Mouse (Mus musculus) limb, embryonic 11.5 days (tissue): ENCODE results near the gene Elp5. TPM values are rescaled to one million over a fixed set of nuclear protein-coding genes. Genes with fewer than 3 reads are reported as not detected.

Experiments
- ATAC-seq: fragments of 200-750 bp; cut with Nextera tagmentation; 2 replicates; pipeline ENCODE4 v1.8.0; 2017; ENCODE audit warnings: low read depth; ENCODE audit not compliant: insufficient number of reproducible peaks, low FRiP score, low TSS enrichment
- DNase-seq: peaks from one replicate; pipeline ENCODE4 v3.0.0-alpha.2; 2015; ENCODE audit warnings: low spot score
- H3K27ac ChIP-seq: fragments of 300-500 bp; sonication (generic); replicated peaks from 2 replicates; pipeline ENCODE4 v1.5.1; 2014; ENCODE audit warnings: low read depth, mild to moderate bottlenecking, low read length
- H3K27me3 ChIP-seq: fragments of 300-500 bp; sonication (generic); 2 replicates; pipeline ENCODE4 v1.6.1; 2014; ENCODE audit warnings: mild to moderate bottlenecking, low read length, mixed read lengths; ENCODE audit not compliant: control insufficient read depth, insufficient read depth
- H3K36me3 ChIP-seq: fragments of 300-500 bp; sonication (generic); 2 replicates; pipeline ENCODE4 v1.6.1; 2014; ENCODE audit warnings: mild to moderate bottlenecking, low read length, moderate library complexity, mixed read lengths; ENCODE audit not compliant: control insufficient read depth, insufficient read depth
- H3K4me1 ChIP-seq: fragments of 300-500 bp; sonication (generic); 2 replicates; pipeline ENCODE4 v1.6.1; 2014; ENCODE audit warnings: low read length, mixed read lengths; ENCODE audit not compliant: control insufficient read depth, insufficient read depth
- H3K4me2 ChIP-seq: fragments of 300-500 bp; sonication (generic); 2 replicates; pipeline ENCODE4 v1.6.1; 2014; ENCODE audit warnings: low read depth, mild to moderate bottlenecking, moderate library complexity; ENCODE audit not compliant: severe bottlenecking
- H3K4me3 ChIP-seq: fragments of 300-500 bp; sonication (generic); 2 replicates; pipeline ENCODE4 v1.5.1; 2014; ENCODE audit warnings: low read depth, low read length
- H3K9ac ChIP-seq: fragments of 300-500 bp; sonication (generic); 2 replicates; pipeline ENCODE4 v1.6.1; 2014; ENCODE audit warnings: mild to moderate bottlenecking, low read length
- H3K9me3 ChIP-seq: fragments of 300-500 bp; sonication (generic); 2 replicates; pipeline ENCODE4 v1.6.1; 2016; ENCODE audit warnings: low read length; ENCODE audit not compliant: control insufficient read depth
- WGBS: fragments of 180-500 bp; shearing (Covaris S2); extraction: QIAGEN DNeasy Blood & Tissue Kit; methylation state at CpG from one replicate; pipeline ENCODE4 v1.1.7; 2014; 5-methylcytosine and 5-hydroxymethylcytosine counted together
- polyA plus RNA-seq: library from polyadenylated mRNA; unstranded; fragments of >200 nt; fragmentation: Nextera tagmentation; extraction: Ambion mirVana; gene quantifications from 2 replicates; pipeline ENCODE4 v1.2.1, GENCODE M21; 2014

Gene Elp5
- polyA plus RNA-seq, 1 experiment from 2014 or later, result 148 TPM

DNA sequence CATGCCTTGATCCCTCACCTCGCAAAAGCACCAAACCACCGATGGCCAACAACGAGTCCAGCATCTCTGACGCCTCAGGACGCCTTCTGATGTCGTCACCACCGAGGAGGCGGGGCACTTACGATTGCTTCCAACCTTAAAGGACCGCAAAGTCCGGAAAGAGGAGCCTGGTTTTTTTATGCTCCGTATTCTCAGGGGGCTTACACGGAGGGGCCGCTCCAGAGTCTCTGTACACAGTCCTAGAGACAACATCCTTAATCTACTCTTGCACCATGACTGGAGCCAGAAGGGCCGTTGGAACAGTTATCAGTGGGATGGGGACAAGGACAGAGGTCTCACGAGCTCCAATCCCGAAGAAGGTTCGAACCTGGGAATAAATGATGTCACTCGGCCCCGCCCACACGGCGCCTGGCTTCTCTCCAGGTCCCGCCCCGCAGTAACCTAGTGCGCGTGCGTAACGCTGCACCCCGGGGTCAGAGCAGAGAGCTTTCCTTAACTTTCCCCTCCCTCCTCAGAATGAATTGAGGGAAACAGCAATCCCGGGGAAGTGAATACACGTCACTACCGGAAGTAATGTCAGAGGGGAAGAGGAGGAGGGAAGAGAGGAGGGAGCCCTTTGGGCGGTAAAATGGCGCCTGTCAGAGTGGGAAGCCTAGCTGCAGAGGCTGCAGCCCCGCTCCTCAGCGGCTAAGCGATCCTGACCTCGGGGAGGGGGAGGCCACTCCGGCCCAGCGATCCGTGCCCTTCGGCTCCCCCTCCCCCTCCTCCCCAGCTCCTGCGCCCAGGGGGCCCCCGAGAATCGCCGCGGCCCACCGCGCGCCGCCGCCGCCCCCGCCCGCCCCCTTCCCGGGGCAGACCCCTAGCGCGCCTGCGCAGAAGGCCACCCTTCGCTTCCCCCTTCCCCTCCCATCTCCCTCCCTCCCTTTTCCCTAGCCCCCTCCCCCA lies 1.8 kb downstream of the Elp5 start:
- Histone ChIP-seq H3K4me3 (peak overlapping the region; percentile 99), H3K4me2 (peak overlapping the region; percentile 87), H3K27me3 (no peaks in the 10 kb centered on the region), H3K4me1 (peaks cover 13% of the 10 kb centered on the region; the same call in 1 of the 2 replicates), H3K36me3 (peaks cover 10% of the 10 kb centered on the region), H3K27ac (peak overlapping the region; percentile 98), H3K9ac (peak overlapping the region; percentile 96), H3K9me3 (no peaks in the 10 kb centered on the region)
- ATAC-seq (peak; percentile 95), DNase-seq (peak; percentile 99)
- under 1% methylated on average over 44 of the region's 60 CpGs for WGBS

DNA sequence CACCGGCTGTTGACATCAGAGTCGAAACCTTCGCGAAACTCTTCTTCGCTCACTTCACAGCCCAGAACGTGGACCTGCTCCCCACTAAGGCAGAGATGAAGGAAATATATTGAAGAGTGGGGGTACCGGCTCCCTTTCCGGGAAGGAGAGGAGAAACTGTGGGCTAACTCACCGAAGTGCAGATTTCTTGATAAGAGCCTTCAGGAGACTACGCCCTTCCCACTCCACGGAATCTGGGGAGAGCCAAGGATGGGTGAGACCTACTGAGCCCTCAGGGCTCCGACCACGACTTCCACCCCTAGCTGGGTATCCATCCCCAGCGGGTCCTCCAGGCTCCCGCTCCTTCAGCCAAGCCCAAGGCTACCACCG lies 2.5 kb downstream of the Elp5 start:
- Histone ChIP-seq H3K27me3 (no peaks in the 10 kb centered on the region), H3K9me3 (no peaks in the 10 kb centered on the region), H3K4me2 (peak overlapping the region; percentile 87), H3K36me3 (peaks cover 8% of the 10 kb centered on the region), H3K27ac (peak overlapping the region; percentile 98), H3K4me3 (peak overlapping the region; percentile 99), H3K9ac (peak overlapping the region; percentile 60), H3K4me1 (peaks cover 13% of the 10 kb centered on the region; the same call in 1 of the 2 replicates)
- DNase-seq, result no peak
- no peak for ATAC-seq
- 3% methylated on average over 16 of the region's 16 CpGs for WGBS

DNA sequence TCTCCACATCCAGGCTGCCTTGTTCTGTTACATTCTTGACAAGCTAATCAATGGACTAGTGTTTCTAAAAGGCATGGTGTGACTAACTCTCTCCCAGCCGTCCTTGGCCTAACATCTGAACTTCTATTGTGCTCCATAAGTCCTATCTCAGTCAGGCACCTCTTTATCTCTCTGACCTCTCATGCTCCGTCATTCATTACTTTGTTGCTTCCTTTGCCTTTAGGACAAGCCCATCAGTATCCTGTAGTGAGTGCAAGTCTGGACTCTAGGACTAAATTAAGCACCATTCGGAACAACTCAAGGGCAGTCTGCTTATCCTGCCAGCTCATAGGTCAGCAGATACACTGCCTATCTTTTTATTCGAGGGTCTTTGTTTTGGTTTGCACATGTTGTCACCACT lies 6.0 kb downstream of the Elp5 start:
- Histone ChIP-seq H3K27me3 (no peaks in the 10 kb centered on the region), H3K4me1 (no peaks in the 10 kb centered on the region)

DNA sequence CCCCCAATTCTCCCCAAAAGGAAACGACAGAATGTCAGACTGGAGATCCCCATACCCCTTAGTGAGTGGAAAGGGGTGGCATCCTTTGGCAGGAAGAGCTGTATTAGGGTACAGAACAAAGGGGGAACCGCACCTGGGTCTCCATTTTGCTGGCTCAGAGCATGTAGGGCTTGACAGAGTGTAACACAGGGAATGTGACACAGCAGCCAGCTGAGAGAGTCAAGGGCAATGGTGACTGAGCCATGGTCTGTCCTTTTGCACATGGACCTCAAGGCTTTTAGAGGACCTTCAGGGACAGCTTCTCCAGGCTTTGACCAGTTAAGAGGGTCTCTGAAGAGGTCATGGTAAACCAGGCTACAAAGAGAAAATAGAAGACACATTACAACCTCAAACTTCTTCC lies 7.4 kb downstream of the Elp5 start:
- no peaks in the 10 kb centered on the region for H3K4me1 ChIP-seq
- H3K9ac ChIP-seq, result no peak overlapping the region
- no peak overlapping the region for H3K27ac ChIP-seq
- no peaks in the 10 kb centered on the region for H3K9me3 ChIP-seq
- H3K36me3 ChIP-seq, result peaks cover 9% of the 10 kb centered on the region; the same call in 1 of the 2 replicates
- H3K27me3 ChIP-seq, result no peaks in the 10 kb centered on the region
- ATAC-seq, result no peak
- WGBS, result 95% methylated on average over 2 of the region's 2 CpGs
- H3K4me2 ChIP-seq, result no peak overlapping the region
- no peak for DNase-seq
- no peak overlapping the region for H3K4me3 ChIP-seq

More for the DNA sequence above, 6.0 kb downstream of the Elp5 start:
- no peak overlapping the region for H3K4me3 ChIP-seq
- H3K4me2 ChIP-seq, result no peak overlapping the region
- H3K9ac ChIP-seq, result no peak overlapping the region
- peaks cover 7% of the 10 kb centered on the region; the same call in 1 of the 2 replicates for H3K36me3 ChIP-seq
- no peaks in the 10 kb centered on the region for H3K9me3 ChIP-seq
- no peak overlapping the region for H3K27ac ChIP-seq
- 90% methylated on average over 4 of the region's 4 CpGs for WGBS
- ATAC-seq (no peak), DNase-seq (no peak)

DNA sequence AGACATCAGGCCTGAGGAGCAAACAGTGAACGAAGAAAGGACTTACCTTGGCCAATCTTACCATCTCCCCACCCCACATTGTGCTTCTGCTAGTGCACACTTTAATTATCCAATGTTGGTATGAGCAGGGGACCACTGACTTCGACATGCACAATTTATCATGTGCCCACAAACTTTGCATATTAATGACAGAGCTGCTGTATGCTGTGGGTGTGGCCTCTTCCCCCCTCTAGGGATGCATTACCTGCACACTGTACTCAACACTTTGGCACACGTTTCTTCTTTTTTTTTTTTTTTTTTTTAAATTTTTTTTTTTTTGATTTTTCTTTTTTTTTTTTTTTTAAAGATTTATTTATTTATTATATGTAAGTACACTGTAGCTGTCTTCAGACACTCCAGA lies 11.5 kb downstream of the Elp5 start:
- DNase-seq (no peak), ATAC-seq (no peak)
- Histone ChIP-seq H3K27ac (no peak overlapping the region), H3K4me2 (no peak overlapping the region), H3K9me3 (no peaks in the 10 kb centered on the region), H3K4me3 (no peak overlapping the region), H3K9ac (no peak overlapping the region), H3K4me1 (no peaks in the 10 kb centered on the region; the same call in 1 of the 2 replicates), H3K36me3 (peaks cover 11% of the 10 kb centered on the region; the same call in 1 of the 2 replicates), H3K27me3 (peaks cover 21% of the 10 kb centered on the region)
- 89% methylated on average over 3 of the region's 3 CpGs for WGBS

DNA sequence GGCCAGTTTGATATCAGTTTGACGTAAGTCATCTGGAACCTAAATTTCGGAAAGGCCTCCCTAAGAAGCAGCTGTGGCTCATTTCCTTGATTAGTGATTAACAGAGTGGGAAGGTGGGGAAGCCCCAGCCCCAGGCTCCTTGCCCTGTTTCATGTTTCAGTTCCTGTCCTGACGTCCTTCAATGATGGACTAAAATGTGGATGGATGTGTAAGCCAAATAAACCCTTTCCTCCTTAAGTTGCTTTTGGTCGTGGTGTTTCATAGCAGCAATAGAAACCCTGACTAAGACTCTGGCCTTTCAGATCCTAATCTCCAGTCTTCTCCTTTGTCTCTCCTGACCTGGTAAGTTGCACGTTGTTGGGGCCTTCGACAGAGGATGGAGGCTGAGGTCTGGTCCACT lies 12.1 kb downstream of the Elp5 start:
- Histone ChIP-seq H3K27me3 (peaks cover 27% of the 10 kb centered on the region), H3K4me3 (no peak overlapping the region; the same call in 1 of the 2 replicates), H3K27ac (no peak overlapping the region), H3K9ac (no peak overlapping the region; the same call in 1 of the 2 replicates), H3K4me2 (no peak overlapping the region), H3K9me3 (no peaks in the 10 kb centered on the region), H3K4me1 (no peaks in the 10 kb centered on the region; the same call in 1 of the 2 replicates), H3K36me3 (peaks cover 11% of the 10 kb centered on the region; the same call in 1 of the 2 replicates)
- WGBS, result 79% methylated on average over 6 of the region's 6 CpGs
- DNase-seq, result no peak
- no peak for ATAC-seq

DNA sequence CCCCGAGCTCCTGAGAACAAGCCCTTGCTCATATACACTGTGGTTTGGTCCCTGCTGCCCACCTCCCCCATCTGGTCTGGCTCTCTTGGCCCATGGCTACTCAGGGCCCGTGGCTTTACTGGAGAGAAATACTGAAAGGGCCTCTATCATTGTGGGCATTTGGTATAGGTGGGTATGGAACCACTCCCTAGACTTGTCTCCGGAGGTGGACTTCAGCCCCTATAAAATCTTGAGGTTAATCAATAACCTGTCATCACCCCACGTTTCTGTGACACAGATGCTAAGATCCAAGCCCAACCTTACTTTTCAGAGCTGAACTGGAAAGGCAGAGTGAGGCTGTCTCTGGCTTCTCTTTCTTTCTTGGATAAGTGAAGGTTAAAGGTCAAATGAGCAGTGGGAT lies 13.5 kb downstream of the Elp5 start:
- 83% methylated on average over 4 of the region's 4 CpGs for WGBS
- no peaks in the 10 kb centered on the region; the same call in 1 of the 2 replicates for H3K4me1 ChIP-seq
- ATAC-seq (no peak), DNase-seq (no peak)
- H3K4me3 ChIP-seq, result no peak overlapping the region
- H3K9ac ChIP-seq, result no peak overlapping the region
- H3K9me3 ChIP-seq, result no peaks in the 10 kb centered on the region
- H3K27ac ChIP-seq, result no peak overlapping the region
- no peak overlapping the region for H3K4me2 ChIP-seq
- peaks cover 8% of the 10 kb centered on the region; the same call in 1 of the 2 replicates for H3K36me3 ChIP-seq
- H3K27me3 ChIP-seq, result peaks cover 39% of the 10 kb centered on the region

DNA sequence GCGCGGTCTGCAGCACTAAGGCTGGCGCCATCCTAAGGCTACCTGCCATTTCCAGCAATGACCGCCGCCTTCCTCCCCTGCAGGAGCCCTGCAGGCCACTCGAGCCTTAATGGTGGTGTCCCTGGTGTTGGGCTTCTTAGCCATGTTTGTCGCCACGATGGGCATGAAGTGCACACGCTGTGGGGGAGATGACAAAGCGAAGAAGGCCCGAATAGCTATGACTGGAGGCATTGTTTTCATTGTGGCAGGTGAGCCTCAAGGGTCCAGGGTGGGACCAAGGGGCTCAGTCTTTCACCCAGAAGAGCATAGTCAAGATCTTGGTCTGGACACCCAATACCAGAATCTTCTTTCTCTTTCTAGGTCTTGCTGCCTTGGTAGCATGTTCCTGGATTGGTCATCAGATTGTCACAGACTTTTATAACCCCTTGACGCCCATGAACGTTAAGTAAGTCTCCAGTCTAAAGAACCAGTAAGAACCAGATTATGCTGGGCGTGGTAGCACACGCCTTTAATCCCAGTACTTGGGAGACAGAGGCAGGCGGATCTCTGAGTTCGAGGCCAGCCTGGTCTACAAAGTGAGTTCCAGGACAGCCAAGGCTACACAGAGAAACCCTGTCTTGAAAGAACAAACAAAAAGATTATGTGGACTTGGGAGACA lies 15.3 kb downstream of the Elp5 start:
- ATAC-seq, result no peak
- Histone ChIP-seq H3K36me3 (peaks cover 6% of the 10 kb centered on the region; the same call in 1 of the 2 replicates), H3K27ac (no peak overlapping the region), H3K4me1 (no peaks in the 10 kb centered on the region; the same call in 1 of the 2 replicates), H3K4me3 (peak overlapping the region; percentile 24), H3K27me3 (peaks cover 50% of the 10 kb centered on the region), H3K9me3 (no peaks in the 10 kb centered on the region), H3K9ac (peak overlapping the region; percentile 57), H3K4me2 (peak overlapping the region; percentile 56)
- no peak for DNase-seq
- 40% methylated on average over 17 of the region's 17 CpGs for WGBS
